Mouse (Mus musculus): ENCODE data around the gene Tmem98.

Gene Tmem98

GRCm38 (mm10) chr11:80791677-80792432, 18.1 kb upstream of the Tmem98 start:
- no peak for DNase-seq (ENCODE audit: low spot score)

DNA sequence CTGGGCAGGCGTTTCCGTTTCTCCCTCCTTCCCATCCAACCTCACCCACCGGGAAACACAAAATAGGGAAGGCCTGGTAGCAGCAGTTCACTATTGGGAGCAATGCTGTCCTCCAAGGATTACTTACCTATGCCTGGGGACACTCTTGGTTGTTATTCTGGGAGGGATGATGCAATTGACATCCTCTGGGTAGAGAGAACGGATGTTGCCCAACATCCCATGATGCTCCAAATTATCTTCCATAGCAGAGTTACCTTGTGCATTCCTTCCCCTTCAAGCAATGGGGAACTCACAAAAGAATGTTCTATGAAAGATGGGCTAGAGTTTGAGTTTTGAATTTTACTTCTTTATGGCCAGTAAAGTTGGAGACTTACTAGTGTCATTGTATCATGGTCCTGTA, 16.6 kb upstream of the Tmem98 start:
- DNase-seq (ENCODE audit: low spot score), result no peak

- no peak for DNase-seq (ENCODE audit: low spot score)
Measured at GRCm38 (mm10) chr11:80794290-80794689, 15.7 kb upstream of the Tmem98 start.

DNA sequence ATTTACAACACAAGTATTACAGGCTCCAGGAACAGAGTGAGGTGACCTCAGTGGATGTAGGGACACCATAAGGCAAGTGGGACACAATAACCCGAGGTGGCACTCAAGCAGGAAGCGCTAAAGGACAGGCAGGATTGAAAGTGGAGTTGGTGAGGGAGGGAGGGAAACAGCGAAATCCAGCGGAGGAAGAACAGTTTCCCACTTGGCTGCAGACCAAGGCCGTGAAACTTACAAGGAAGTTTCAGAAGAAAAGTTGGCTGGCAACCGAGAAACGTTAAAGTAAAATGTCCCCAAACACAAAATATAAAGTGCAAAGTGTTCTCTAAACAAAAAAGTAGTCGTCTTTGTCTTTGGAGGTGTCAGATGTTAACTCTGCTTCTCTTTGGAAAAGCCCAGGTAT, 14.5 kb upstream of the Tmem98 start:
- no peak for DNase-seq (ENCODE audit: low spot score)

- no peak for DNase-seq (ENCODE audit: low spot score)
Measured at GRCm38 (mm10) chr11:80799979-80800378, 10.0 kb upstream of the Tmem98 start.

- no peak for DNase-seq (ENCODE audit: low spot score)
Measured at GRCm38 (mm10) chr11:80802706-80803105, 7.3 kb upstream of the Tmem98 start.

- no peak for DNase-seq (ENCODE audit: low spot score)
Measured at GRCm38 (mm10) chr11:80808551-80809070, 1.4 kb upstream of the Tmem98 start.

DNA sequence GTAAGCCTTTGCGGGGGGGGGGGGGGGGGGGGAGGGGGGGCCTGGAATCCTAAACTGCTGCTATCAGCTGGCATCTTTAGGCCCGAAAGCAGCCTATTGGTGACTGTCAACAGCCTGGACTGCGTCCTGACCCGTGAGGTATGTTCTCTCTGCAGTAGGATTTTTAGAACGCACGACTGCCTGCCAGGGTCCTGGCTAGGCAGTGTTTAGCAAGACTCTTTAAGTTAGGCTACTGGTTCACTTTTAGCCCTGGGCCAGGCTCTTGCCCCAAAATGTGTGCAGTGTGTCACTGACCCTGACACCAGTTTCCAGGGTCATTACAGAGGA, 346 bp upstream of the Tmem98 start:
- no peak for DNase-seq (ENCODE audit: low spot score)

DNA sequence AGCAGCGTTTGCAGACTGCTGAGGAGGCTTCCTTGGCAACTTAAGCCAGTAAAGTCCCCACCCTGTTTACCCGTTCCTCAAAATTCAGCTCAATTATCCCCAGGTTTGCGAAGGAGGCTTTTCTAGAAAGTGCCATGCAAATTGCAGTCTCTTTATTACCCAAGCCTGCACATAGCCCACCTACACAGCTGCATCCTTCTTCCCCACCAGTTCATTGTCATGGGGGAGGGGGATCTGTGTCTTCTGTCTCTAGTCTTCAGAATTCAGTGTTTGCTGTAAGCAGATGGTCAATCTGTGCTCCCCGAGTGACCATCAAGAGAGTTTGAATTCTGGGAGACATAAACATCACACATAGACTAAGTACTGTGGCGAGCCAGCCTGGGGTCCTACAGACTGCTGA, 1.2 kb downstream of the Tmem98 start:
- DNase-seq (ENCODE audit: low spot score), result no peak

- DNase-seq (ENCODE audit: low spot score), result no peak
Measured at GRCm38 (mm10) chr11:80815354-80815753, 5.4 kb downstream of the Tmem98 start.

GRCm38 (mm10) chr11:80818060-80818697, 8.2 kb downstream of the Tmem98 start:
- peak; percentile 14 for DNase-seq (ENCODE audit: low spot score)

GRCm38 (mm10) chr11:80820085-80820484, 10.1 kb downstream of the Tmem98 start:
- no peak for DNase-seq (ENCODE audit: low spot score)

GRCm38 (mm10) chr11:80821296-80821695, 11.3 kb downstream of the Tmem98 start:
- no peak for DNase-seq (ENCODE audit: low spot score)

- DNase-seq (ENCODE audit: low spot score), result no peak
Measured at GRCm38 (mm10) chr11:80821794-80822193, 11.8 kb downstream of the Tmem98 start.

DNA sequence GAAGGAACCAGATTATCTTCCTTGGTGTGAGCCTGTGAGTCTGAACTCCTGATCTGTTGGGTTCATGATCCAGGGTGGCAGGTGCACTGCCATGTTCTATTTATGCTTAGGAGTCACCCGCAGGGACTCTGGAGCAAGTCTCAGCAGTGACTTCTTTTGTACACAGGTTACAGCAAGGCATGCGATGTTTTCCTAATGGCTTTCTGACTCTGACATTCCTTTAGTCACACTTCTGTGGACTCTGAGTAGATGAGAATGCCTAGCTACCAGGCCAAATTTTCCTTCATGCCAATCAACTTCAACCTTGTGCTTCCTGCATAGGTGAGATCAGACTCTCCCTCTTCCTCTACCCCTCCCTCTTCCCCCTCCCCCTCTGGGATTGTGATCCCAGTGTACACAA, 25.4 kb downstream of the Tmem98 start:
- DNase-seq (ENCODE audit: low spot score), result no peak

- DNase-seq (ENCODE audit: low spot score), result no peak
Measured at GRCm38 (mm10) chr11:80835841-80836240, 25.9 kb downstream of the Tmem98 start.

- DNase-seq (ENCODE audit: low spot score), result no peak
Measured at GRCm38 (mm10) chr11:80838724-80839123, 28.7 kb downstream of the Tmem98 start.

DNA sequence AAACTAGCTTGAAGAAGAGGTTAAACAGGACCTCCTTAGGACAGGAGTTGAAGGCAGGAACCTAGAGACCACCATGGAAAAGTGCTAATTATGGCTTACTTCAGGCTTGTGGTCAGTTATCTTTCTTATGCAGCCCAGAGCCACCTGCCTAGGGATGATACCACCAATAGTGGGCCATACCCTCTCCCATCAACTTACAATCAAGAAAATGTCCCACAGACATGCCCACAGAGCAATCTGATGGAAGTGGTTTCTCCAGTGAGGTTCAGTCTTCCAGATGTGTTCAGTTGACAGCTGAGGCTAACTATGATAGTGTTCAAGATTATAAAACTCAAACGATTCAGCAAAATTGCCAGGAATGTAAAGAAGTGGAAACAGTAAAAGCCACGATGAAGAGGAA, 33.5 kb downstream of the Tmem98 start:
- no peak for DNase-seq (ENCODE audit: low spot score)

DNA sequence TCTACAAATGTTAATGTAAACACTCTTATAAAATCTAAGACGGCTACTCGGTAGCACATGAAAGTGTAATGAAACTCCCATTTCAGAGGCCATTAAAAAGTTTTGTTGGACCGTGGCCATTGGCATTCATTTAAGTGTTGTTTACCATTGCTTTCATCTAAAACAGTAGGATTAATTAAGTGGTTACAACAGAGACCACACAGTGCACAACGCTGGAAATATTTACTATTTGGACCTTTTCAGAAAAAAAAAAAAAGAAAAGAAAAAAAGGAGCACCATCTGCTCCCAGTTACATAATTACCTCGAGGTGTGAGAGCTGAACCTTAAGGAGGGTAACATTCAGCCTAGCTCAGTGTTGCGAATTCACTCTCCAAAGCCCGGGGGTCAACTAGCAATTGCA, 35.5 kb downstream of the Tmem98 start:
- no peak for DNase-seq (ENCODE audit: low spot score)

GRCm38 (mm10) chr11:80846115-80846514, 36.1 kb downstream of the Tmem98 start:
- no peak for DNase-seq (ENCODE audit: low spot score)

DNA sequence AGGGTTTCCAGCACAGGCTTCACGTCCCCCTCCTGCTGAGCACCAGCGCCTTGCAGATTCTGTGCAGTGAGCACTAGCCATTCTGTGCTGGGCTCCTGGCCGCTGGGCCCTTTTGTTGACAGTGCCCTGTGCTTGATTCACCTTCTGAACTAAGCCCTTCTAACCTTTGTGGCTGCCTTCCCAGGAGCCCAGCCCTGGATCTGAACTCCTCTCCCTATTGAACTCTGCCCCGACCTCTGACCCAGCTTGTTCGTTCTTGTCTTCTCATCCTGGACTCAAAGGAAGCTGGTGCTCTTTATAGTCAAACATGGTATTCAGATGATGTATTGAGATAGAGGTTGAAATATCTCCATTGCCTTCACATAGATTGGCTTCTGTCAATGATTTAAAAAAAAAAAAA, 38.2 kb downstream of the Tmem98 start:
- DNase-seq (ENCODE audit: low spot score), result no peak

- no peak for DNase-seq (ENCODE audit: low spot score)
Measured at GRCm38 (mm10) chr11:80851859-80852258, 41.9 kb downstream of the Tmem98 start.

GRCm38 (mm10) chr11:80853014-80853413, 43.0 kb downstream of the Tmem98 start:
- no peak for DNase-seq (ENCODE audit: low spot score)

- DNase-seq (ENCODE audit: low spot score), result no peak
Measured at GRCm38 (mm10) chr11:80854430-80854829, 44.5 kb downstream of the Tmem98 start.

Data from T-cell, adult 2 months (primary cell).